Mouse (Mus musculus) retina, adult 2 months (tissue): ENCODE data around the gene Smpdl3a.
A peak's percentile ranks its signal among the peaks of the same experiment; 100 is the strongest.

ENCODE experiments used
- DNase-seq: peaks from one replicate; pipeline ENCODE4 v3.0.0-alpha.2; 2012; ENCODE audit warnings: low read depth, low spot score

Smpdl3a gene

DNA sequence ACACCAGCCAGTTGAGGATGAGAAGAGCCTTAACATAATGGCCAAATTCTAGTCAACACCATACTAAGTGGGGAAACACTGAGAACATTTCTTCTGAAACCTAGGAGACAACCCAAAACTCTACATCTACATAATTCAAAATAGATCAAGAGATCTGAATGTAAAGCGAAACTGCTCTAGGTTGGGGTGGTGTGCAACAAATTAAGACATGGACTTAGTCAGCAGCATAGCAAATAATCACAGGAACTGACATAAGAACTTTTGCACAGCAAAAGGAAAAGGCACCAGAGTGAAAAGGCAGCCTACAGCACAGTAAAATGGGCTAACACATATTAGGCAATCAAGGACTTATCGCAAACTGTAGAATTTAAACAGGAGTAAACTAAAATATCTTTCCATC is 25.1 kb downstream of the Smpdl3a start:
- no peak for DNase-seq

DNA sequence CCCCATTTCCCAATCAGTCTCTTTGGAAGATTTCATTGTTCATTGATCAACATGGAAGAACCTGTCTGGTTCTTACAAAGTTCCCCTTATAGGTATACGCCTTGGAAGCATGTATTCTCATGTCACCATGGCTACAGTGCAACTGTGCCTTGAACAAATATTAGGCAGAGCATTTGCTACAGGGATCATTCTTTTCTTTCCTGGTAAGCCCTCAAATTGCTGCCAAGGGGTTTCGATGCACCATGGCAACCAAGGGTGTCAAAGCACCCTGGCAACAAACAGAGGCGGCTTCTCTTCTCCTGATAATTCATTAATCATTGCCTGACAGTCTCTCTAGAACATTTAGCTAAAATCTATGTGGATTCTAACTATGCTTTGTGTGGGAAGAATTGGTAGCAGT is 28.3 kb downstream of the Smpdl3a start:
- no peak for DNase-seq

DNA sequence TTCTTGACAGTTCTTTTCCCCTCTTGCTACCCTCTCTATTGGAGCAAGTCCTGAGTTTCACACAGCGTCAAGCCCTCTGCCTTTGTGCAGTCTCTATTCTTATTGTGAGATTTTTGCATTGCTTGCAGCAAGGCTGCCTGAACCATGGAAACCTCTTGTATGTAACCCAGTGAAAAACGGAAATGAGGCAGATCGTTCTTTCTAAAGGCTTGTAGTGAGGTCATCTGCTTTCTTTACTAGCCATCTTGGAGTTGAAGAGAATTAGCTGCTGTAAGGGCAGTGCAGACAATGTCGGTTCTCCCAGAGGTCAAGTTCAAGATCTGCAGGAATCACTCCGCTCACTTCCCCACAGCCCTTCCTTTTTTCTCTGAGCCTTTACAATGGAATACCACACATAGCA is 34.5 kb downstream of the Smpdl3a start:
- DNase-seq, result no peak

DNA sequence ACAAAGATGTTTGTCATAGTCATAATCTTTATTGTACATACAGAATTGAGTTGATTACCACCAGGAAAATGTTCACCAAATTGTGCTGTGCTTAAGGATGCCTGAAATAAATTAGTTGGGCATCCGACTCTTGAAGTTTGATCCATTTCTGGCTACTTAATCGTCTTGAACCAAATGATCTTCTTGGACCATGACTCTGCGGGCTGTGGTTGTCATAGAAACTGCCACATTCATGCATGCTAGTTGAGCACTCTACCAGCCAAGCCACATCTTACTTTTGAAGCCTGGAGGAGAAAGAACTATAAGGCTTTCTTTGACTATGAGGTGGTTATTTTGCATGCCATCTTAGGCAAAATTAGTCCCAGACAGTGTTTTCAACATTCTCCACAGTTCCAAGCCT is 35.5 kb downstream of the Smpdl3a start:
- no peak for DNase-seq

DNA sequence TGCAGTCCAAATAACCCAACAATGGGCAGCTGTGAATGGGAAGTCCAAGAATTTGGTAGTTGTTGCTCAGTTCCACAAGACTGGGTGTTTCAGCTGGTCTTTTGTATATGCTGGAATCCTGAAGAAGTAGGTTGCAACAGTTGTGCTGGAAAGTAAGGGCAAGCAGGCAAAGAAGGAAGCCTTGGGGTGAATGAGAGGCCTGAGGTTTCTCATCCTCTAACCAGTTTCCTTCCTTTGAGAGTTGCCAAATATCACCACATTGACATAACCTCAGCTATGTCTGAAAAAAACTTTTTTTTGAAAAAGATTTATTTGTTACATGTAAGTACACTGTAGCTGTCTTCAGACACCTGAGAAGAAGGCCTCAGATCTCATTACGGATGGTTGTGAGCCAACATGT is 41.0 kb downstream of the Smpdl3a start:
- no peak for DNase-seq

DNA sequence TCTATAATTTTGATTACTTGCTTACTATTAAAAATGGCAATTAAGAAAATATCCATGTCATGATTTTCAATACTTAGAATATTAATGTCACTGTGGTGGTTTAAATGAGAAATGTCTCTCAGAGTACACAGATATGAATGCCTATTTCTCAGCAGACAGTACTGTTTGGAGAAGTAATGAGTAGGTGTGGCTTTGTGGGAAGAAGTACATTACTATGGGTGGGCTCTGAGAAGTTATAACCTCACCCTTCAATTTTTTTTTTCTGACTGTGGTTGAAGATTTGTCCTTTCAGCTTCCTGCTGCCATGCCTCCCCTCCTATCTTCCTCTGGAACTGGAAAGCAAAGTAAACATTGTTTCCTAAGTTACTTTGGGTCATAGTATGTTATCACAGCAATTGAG is 41.8 kb downstream of the Smpdl3a start:
- DNase-seq, result no peak

DNA sequence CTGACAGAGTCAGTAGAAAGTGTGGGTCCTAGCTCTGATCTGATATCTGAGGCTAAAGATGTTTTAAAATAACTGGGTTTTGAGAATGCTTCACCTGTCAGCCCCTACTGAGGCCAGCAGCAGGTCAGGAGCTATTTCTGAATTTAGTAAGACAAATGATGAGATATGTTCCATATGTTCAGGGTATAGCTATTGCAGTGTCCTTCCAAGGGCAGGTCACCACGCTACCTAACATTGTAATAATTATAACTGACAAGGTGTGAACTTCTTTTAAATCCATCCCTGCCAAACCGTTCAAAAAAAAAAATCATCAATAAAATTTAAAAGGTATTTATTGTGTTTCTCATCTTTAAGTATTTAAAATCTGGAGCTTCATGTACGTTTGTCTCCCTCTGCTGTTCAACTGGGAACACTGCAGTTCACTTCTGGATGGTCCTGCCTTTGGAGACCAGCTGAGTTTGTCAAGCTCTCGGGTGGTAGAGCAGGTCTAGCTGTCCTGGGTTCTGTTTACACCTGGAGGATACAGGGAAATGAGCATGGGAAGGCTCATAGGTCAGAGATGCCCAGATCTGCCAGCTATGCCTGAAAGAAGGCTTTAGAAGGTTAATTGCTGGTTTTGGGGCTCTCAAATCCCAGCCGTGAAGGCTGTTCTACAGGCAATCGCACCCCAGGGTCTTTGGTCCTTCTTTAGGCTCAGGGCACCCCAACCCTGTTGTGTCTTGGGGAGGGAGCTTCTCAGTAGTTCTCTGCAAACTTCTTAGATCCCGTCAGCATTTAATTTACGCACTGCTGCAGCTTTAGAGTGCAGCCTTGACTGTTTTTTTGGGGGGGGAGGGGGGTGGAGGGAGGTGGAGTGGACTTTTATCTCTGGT is 47.7 kb downstream of the Smpdl3a start:
- DNase-seq, result peak; percentile 33

DNA sequence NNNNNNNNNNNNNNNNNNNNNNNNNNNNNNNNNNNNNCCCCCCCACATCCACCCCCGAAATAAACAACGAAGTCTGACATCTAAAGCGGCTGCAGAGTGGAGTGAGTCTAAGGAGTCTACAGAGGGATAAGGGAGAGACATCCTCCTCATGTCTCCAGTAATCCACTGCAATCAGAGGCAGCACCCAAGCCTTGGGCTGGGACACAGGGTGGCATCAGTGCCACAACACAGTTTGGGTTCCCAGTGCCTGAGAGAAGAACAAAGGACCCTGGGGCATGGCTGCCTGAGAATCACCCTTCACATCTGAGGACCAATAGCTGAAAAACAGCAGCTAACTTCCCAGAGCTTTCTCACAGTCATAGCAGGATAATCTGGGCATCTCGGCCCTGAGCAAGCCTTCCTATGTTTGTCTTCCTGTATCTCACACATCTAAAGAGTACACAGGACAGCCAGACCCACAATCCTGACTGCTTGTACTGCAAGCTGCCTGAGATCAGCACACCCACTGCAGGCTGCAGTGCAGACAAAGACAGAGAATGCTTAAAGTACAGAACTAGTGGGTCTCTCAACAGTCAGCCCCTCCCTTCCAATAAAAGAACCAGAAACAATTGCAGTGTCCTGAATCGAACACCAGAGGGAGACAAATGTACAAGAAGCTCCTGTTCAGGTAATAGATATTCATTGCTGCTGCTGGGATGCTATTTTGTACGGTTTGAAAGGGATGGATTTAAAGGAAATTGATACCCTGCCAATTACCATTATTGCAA is 54.0 kb downstream of the Smpdl3a start:
- peak; percentile 18 for DNase-seq
